Mouse (Mus musculus): Measurements from ENCODE around the gene Raver1. TPM values are rescaled to one million over a fixed set of nuclear protein-coding genes. Genes with fewer than 3 reads are reported as not detected.

Gene Raver1
- polyA plus RNA-seq, 1 experiment from 2014 or later = 33.5 TPM

- Histone ChIP-seq H3K27ac (peak overlapping the region; percentile 86), H3K9ac (no peak overlapping the region), H3K4me1 (replicated peaks) (peaks cover 24% of the 10 kb centered on the region), H3K36me3 (peaks cover 21% of the 10 kb centered on the region), H3K9me3 (replicated peaks) (no peaks in the 10 kb centered on the region), H3K27me3 (no peaks in the 10 kb centered on the region), H3K4me3 (no peak overlapping the region), H3K4me2 (no peak overlapping the region)
- peak; percentile 76 for ATAC-seq (replicated peaks; ENCODE audit: insufficient number of reproducible peaks, insufficient read depth, low FRiP score, low read depth)
- 20% methylated on average over 2 of the region's 2 CpGs for WGBS
Measured at GRCm38 (mm10) chr9:21126259-21126627, 34.4 kb upstream of the Raver1 start.

GRCm38 (mm10) chr9:21125502-21126258 is 33.9 kb upstream of the Raver1 start:
- H3K4me1 ChIP-seq (replicated peaks) = peaks cover 24% of the 10 kb centered on the region
- H3K9me3 ChIP-seq (replicated peaks) = no peaks in the 10 kb centered on the region
- H3K27me3 ChIP-seq = no peaks in the 10 kb centered on the region
- H3K9ac ChIP-seq = no peak overlapping the region
- ATAC-seq (replicated peaks; ENCODE audit: insufficient number of reproducible peaks, insufficient read depth, low FRiP score, low read depth) = no peak
- H3K4me2 ChIP-seq = no peak overlapping the region
- H3K27ac ChIP-seq = peak overlapping the region; percentile 86
- peaks cover 26% of the 10 kb centered on the region for H3K36me3 ChIP-seq
- no peak overlapping the region for H3K4me3 ChIP-seq
- WGBS = 71% methylated on average over 9 of the region's 9 CpGs

- 86% methylated on average over 5 of the region's 5 CpGs for WGBS
- ATAC-seq (replicated peaks; ENCODE audit: insufficient number of reproducible peaks, insufficient read depth, low FRiP score, low read depth) = no peak
- H3K4me1 ChIP-seq (replicated peaks) = peaks cover 18% of the 10 kb centered on the region
- H3K9me3 ChIP-seq (replicated peaks) = no peaks in the 10 kb centered on the region
- H3K27me3 ChIP-seq = no peaks in the 10 kb centered on the region
- H3K36me3 ChIP-seq = peaks cover 34% of the 10 kb centered on the region
- H3K27ac ChIP-seq = no peak overlapping the region
- H3K4me2 ChIP-seq = no peak overlapping the region
- H3K4me3 ChIP-seq = no peak overlapping the region
- no peak overlapping the region for H3K9ac ChIP-seq
Measured at GRCm38 (mm10) chr9:21124837-21125236, 33.0 kb upstream of the Raver1 start.

GRCm38 (mm10) chr9:21121483-21121882 is 29.7 kb upstream of the Raver1 start:
- 76% methylated on average over 16 of the region's 16 CpGs for WGBS
- peaks cover 12% of the 10 kb centered on the region for H3K4me1 ChIP-seq (replicated peaks)
- H3K4me2 ChIP-seq = no peak overlapping the region
- no peak overlapping the region for H3K27ac ChIP-seq
- ATAC-seq (replicated peaks; ENCODE audit: insufficient number of reproducible peaks, insufficient read depth, low FRiP score, low read depth) = no peak
- H3K4me3 ChIP-seq = no peak overlapping the region
- no peaks in the 10 kb centered on the region for H3K9me3 ChIP-seq (replicated peaks)
- H3K36me3 ChIP-seq = peaks cover 35% of the 10 kb centered on the region
- no peaks in the 10 kb centered on the region for H3K27me3 ChIP-seq
- no peak overlapping the region for H3K9ac ChIP-seq

GRCm38 (mm10) chr9:21117073-21117472 is 25.3 kb upstream of the Raver1 start:
- H3K9me3 ChIP-seq (replicated peaks) = no peaks in the 10 kb centered on the region
- no peak for ATAC-seq (replicated peaks; ENCODE audit: insufficient number of reproducible peaks, insufficient read depth, low FRiP score, low read depth)
- 78% methylated on average over 6 of the region's 6 CpGs for WGBS

GRCm38 (mm10) chr9:21115105-21115504 is 23.3 kb upstream of the Raver1 start:
- no peaks in the 10 kb centered on the region for H3K4me1 ChIP-seq (replicated peaks)
- H3K9ac ChIP-seq = no peak overlapping the region
- no peaks in the 10 kb centered on the region for H3K9me3 ChIP-seq (replicated peaks)
- H3K27me3 ChIP-seq = no peaks in the 10 kb centered on the region
- no peak overlapping the region for H3K4me3 ChIP-seq
- H3K36me3 ChIP-seq = peaks cover 7% of the 10 kb centered on the region; the same call in 1 of the 2 replicates
- H3K4me2 ChIP-seq = no peak overlapping the region
- ATAC-seq (replicated peaks; ENCODE audit: insufficient number of reproducible peaks, insufficient read depth, low FRiP score, low read depth) = no peak
- 79% methylated on average over 8 of the region's 8 CpGs for WGBS
- H3K27ac ChIP-seq = no peak overlapping the region

More at GRCm38 (mm10) chr9:21117073-21117472, 25.3 kb upstream of the Raver1 start:
- H3K9ac ChIP-seq = no peak overlapping the region
- H3K4me3 ChIP-seq = no peak overlapping the region
- H3K4me1 ChIP-seq (replicated peaks) = no peaks in the 10 kb centered on the region
- H3K4me2 ChIP-seq = no peak overlapping the region
- no peak overlapping the region for H3K27ac ChIP-seq
- H3K36me3 ChIP-seq = peaks cover 23% of the 10 kb centered on the region; the same call in 1 of the 2 replicates
- no peaks in the 10 kb centered on the region for H3K27me3 ChIP-seq

GRCm38 (mm10) chr9:21114190-21114589 is 22.4 kb upstream of the Raver1 start:
- no peak overlapping the region for H3K4me3 ChIP-seq
- H3K27me3 ChIP-seq = no peaks in the 10 kb centered on the region
- H3K27ac ChIP-seq = no peak overlapping the region
- 82% methylated on average over 7 of the region's 7 CpGs for WGBS
- H3K9ac ChIP-seq = no peak overlapping the region
- peaks cover 3% of the 10 kb centered on the region; the same call in 1 of the 2 replicates for H3K36me3 ChIP-seq
- no peak for ATAC-seq (replicated peaks; ENCODE audit: insufficient number of reproducible peaks, insufficient read depth, low FRiP score, low read depth)
- H3K4me2 ChIP-seq = no peak overlapping the region
- H3K9me3 ChIP-seq (replicated peaks) = no peaks in the 10 kb centered on the region
- H3K4me1 ChIP-seq (replicated peaks) = no peaks in the 10 kb centered on the region

GRCm38 (mm10) chr9:21113751-21114150 is 21.9 kb upstream of the Raver1 start:
- Histone ChIP-seq H3K36me3 (peaks cover 6% of the 10 kb centered on the region; the same call in 1 of the 2 replicates), H3K4me3 (no peak overlapping the region), H3K4me2 (no peak overlapping the region), H3K9me3 (replicated peaks) (no peaks in the 10 kb centered on the region), H3K4me1 (replicated peaks) (no peaks in the 10 kb centered on the region), H3K27ac (no peak overlapping the region), H3K9ac (no peak overlapping the region), H3K27me3 (no peaks in the 10 kb centered on the region)
- 85% methylated on average over 6 of the region's 6 CpGs for WGBS
- ATAC-seq (replicated peaks; ENCODE audit: insufficient number of reproducible peaks, insufficient read depth, low FRiP score, low read depth) = no peak

- Histone ChIP-seq H3K36me3 (peaks cover 10% of the 10 kb centered on the region; the same call in 1 of the 2 replicates), H3K27me3 (no peaks in the 10 kb centered on the region), H3K4me2 (no peak overlapping the region), H3K4me1 (replicated peaks) (no peaks in the 10 kb centered on the region), H3K4me3 (no peak overlapping the region), H3K9me3 (replicated peaks) (no peaks in the 10 kb centered on the region), H3K27ac (no peak overlapping the region), H3K9ac (no peak overlapping the region)
- no peak for ATAC-seq (replicated peaks; ENCODE audit: insufficient number of reproducible peaks, insufficient read depth, low FRiP score, low read depth)
- 51% methylated on average over 23 of the region's 23 CpGs for WGBS
Measured at GRCm38 (mm10) chr9:21107607-21108237, 15.9 kb upstream of the Raver1 start.

- ATAC-seq (replicated peaks; ENCODE audit: insufficient number of reproducible peaks, insufficient read depth, low FRiP score, low read depth) = no peak
- H3K27ac ChIP-seq = no peak overlapping the region
- H3K4me2 ChIP-seq = no peak overlapping the region
- no peaks in the 10 kb centered on the region for H3K9me3 ChIP-seq (replicated peaks)
- no peaks in the 10 kb centered on the region for H3K27me3 ChIP-seq
- H3K36me3 ChIP-seq = peaks cover 10% of the 10 kb centered on the region; the same call in 1 of the 2 replicates
- WGBS = 65% methylated on average over 5 of the region's 5 CpGs
- H3K4me1 ChIP-seq (replicated peaks) = no peaks in the 10 kb centered on the region
- H3K9ac ChIP-seq = no peak overlapping the region
- no peak overlapping the region for H3K4me3 ChIP-seq
Measured at GRCm38 (mm10) chr9:21105760-21106564, 14.2 kb upstream of the Raver1 start.

GRCm38 (mm10) chr9:21104814-21105213 is 13.0 kb upstream of the Raver1 start:
- Histone ChIP-seq H3K9me3 (replicated peaks) (no peaks in the 10 kb centered on the region), H3K4me1 (replicated peaks) (0 out of 2 replicates have a peak, but pooled peaks cover 3% of the 10 kb centered on the region), H3K36me3 (peaks cover 10% of the 10 kb centered on the region; the same call in 1 of the 2 replicates), H3K9ac (no peak overlapping the region), H3K4me2 (no peak overlapping the region), H3K27ac (no peak overlapping the region), H3K4me3 (no peak overlapping the region), H3K27me3 (no peaks in the 10 kb centered on the region)
- 86% methylated on average over 6 of the region's 6 CpGs for WGBS
- ATAC-seq (replicated peaks; ENCODE audit: insufficient number of reproducible peaks, insufficient read depth, low FRiP score, low read depth) = no peak
